Mouse (Mus musculus): ENCODE results near the gene Hist1h2ag. TPM values are rescaled to one million over a fixed set of nuclear protein-coding genes. Genes with fewer than 3 reads are reported as not detected.

Gene Hist1h2ag
- polyA plus RNA-seq, 1 experiment from 2014 or later = 19.7 TPM

DNA sequence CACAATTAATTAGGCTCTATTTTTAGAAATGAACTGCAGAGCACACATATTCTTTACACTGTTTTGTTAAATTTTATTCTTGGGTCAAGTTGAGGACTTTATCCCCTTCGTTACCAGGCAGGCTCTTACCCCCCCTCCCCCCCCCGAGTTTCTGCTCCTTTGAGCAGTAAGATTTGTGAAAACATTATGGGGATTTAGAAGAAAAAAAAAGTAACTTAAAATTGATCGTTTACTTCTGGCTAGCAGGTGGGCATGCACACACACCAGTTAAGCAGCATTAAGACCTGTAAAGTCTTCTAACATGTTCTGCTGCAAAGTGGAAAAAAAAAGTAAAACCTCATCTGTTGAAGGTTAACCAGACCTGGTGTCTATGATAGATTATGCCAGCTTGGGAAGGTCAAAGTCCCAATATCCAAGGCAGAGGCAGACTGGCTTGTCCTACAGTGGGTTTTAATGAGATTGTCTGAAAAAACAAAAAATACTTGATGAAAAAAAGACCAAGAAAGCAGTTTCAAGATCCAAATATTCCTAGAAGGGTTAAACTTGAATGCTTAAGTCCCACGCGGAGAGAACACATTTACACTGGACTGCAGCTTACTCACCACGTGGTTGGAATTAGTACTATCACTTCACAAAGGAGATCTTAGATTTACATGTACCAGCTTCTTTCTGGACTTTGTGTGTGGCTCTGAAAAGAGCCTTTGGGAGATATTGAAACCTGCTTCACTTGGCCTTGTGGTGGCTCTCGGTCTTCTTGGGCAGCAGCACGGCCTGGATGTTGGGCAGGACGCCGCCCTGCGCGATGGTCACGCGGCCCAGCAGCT, 8.1 kb downstream of the Hist1h2ag start:
- H3K27me3 ChIP-seq = no peaks in the 10 kb centered on the region
- H3K9me3 ChIP-seq = no peaks in the 10 kb centered on the region
- no peaks in the 10 kb centered on the region for H3K36me3 ChIP-seq
- H3K27ac ChIP-seq (replicated peaks) = peak overlapping the region; percentile 65
- peaks cover 17% of the 10 kb centered on the region for H3K4me1 ChIP-seq
- peak overlapping the region; percentile 49 for H3K9ac ChIP-seq (replicated peaks)
- WGBS = under 1% methylated on average over 14 of the region's 14 CpGs
- H3K4me3 ChIP-seq = peak overlapping the region; percentile 46
- ATAC-seq (replicated peaks) = peak; percentile 32; the same call in 1 of the 2 replicates
- H3K4me2 ChIP-seq (replicated peaks) = peak overlapping the region; percentile 53

DNA sequence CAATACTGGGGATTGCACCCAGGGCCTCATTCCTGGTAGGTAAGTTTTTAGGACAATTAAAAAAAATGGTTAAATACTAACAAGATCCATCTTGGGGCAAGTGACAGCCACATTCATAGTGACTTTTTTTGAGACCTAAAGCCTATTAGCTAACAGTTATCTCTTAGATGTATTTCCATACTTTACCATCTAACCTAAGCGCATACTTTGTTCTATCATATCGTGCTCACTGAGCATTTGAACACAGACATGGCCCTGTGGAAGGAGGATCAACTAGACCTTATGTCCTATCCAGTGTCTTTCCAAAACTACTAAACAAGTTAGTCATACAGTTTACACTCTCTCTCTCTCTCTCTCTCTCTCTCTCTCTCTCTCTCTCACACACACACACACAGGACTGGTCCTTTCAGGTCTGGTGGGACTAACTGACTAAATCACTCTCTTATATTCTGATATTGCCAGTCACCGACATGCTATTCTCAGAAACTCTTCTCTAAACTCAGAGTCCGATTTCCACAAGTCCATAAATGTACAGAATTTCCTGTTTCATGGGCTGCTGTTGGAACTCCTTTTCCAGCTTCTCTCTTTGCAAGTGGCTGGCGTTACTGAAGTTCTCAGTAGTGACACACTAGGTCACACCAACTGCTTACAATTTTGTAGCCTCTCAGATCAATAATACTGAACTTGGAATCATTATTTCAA, 8.9 kb downstream of the Hist1h2ag start:
- H3K4me1 ChIP-seq = peaks cover 20% of the 10 kb centered on the region
- H3K9ac ChIP-seq (replicated peaks) = peak overlapping the region; percentile 49
- peak overlapping the region; percentile 46; the same call in 1 of the 2 replicates for H3K4me3 ChIP-seq
- no peaks in the 10 kb centered on the region for H3K9me3 ChIP-seq
- 42% methylated on average over 5 of the region's 5 CpGs for WGBS
- no peaks in the 10 kb centered on the region for H3K27me3 ChIP-seq
- H3K27ac ChIP-seq (replicated peaks) = no peak overlapping the region
- no peak for ATAC-seq (replicated peaks)
- no peaks in the 10 kb centered on the region for H3K36me3 ChIP-seq
- peak overlapping the region; percentile 53 for H3K4me2 ChIP-seq (replicated peaks)

DNA sequence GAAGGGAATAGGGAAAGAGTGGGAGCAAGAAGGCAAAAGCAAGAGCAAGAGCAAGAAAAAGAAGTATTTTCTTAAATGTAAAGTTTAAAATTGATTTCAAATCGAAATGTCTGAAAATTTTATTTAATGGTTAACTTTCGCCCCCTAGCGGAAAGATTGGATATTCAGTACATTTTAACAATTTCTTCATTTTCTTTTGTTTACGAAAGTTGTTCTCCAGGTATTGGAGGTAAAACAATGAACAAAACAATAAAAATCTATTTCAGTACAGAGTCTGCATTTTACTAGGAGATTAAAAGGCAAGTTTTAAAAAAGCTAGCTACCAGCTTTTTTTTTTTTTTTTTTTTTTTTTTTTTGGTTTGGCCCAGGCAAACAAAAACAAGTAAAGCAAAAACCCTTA, 12.3 kb downstream of the Hist1h2ag start:
- Histone ChIP-seq H3K27me3 (no peaks in the 10 kb centered on the region), H3K9ac (replicated peaks) (no peak overlapping the region), H3K27ac (replicated peaks) (no peak overlapping the region), H3K4me2 (replicated peaks) (no peak overlapping the region), H3K4me3 (no peak overlapping the region), H3K36me3 (no peaks in the 10 kb centered on the region), H3K9me3 (no peaks in the 10 kb centered on the region), H3K4me1 (peaks cover 19% of the 10 kb centered on the region)
- ATAC-seq (replicated peaks) = no peak
- 12% methylated on average over 4 of the region's 4 CpGs for WGBS

DNA sequence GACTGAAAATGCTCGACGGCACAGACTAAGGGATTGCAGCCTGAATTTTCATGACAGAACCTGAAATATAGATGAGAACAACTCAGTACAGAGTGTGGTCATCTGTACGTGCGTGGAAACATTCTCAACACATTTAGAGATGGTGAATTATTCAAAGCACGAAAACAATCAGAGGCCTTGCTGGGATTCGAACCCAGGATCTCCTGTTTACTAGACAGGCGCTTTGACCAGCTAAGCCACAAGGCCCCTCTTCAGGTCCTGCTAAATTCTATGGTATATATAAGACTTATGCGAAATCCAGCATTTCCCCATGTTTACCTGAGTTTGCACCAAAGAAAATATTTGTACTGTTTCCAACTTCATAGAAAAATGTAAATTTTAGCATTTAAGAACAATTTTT, 12.8 kb downstream of the Hist1h2ag start:
- Histone ChIP-seq H3K27ac (replicated peaks) (no peak overlapping the region), H3K4me3 (no peak overlapping the region), H3K9me3 (no peaks in the 10 kb centered on the region), H3K27me3 (no peaks in the 10 kb centered on the region), H3K4me2 (replicated peaks) (no peak overlapping the region), H3K9ac (replicated peaks) (no peak overlapping the region), H3K4me1 (peaks cover 18% of the 10 kb centered on the region), H3K36me3 (no peaks in the 10 kb centered on the region)
- no peak for ATAC-seq (replicated peaks)
- WGBS = 29% methylated on average over 8 of the region's 8 CpGs

DNA sequence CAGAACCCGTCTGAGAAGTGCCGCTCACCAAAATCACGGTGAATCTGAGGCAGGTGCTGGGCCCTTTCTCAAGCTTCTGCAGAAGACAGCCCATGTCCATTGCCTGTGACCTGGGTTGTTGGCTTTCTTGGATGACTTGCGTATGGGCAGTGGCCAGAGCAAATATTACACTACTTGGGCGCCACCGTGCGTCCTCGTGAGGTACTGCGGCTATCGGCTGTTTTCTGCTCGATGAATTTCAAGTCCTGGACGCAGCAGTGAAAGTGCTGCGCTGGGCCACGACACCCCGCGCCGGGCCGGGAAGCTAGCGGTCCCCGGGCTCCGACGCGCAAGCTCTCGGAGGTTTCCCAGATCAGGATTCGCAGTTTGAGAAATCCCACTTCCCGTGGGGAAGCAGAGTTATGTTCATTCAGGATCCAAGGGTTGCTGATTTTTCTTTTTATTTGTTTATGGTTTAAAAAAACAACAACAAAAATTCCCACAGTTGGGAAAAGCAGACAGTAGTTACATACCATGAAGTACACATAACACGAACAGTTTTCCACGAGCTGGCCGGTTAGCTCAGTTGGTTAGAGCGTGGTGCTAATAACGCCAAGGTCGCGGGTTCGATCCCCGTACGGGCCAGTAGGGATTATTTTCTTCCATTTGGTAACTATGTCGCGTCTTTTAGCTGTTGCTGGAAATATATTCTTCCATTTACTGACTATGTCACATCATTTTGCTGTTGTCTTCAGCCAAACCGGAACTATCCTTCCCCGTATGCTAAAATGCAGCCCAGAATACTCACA, 13.9 kb downstream of the Hist1h2ag start:
- Histone ChIP-seq H3K27me3 (no peaks in the 10 kb centered on the region), H3K9me3 (no peaks in the 10 kb centered on the region), H3K36me3 (no peaks in the 10 kb centered on the region), H3K4me2 (replicated peaks) (peak overlapping the region; percentile 63), H3K4me3 (peak overlapping the region; percentile 57), H3K27ac (replicated peaks) (peak overlapping the region; percentile 80), H3K9ac (replicated peaks) (peak overlapping the region; percentile 64), H3K4me1 (peaks cover 11% of the 10 kb centered on the region)
- peak; percentile 70 for ATAC-seq (replicated peaks)
- WGBS = under 1% methylated on average over 40 of the region's 40 CpGs

DNA sequence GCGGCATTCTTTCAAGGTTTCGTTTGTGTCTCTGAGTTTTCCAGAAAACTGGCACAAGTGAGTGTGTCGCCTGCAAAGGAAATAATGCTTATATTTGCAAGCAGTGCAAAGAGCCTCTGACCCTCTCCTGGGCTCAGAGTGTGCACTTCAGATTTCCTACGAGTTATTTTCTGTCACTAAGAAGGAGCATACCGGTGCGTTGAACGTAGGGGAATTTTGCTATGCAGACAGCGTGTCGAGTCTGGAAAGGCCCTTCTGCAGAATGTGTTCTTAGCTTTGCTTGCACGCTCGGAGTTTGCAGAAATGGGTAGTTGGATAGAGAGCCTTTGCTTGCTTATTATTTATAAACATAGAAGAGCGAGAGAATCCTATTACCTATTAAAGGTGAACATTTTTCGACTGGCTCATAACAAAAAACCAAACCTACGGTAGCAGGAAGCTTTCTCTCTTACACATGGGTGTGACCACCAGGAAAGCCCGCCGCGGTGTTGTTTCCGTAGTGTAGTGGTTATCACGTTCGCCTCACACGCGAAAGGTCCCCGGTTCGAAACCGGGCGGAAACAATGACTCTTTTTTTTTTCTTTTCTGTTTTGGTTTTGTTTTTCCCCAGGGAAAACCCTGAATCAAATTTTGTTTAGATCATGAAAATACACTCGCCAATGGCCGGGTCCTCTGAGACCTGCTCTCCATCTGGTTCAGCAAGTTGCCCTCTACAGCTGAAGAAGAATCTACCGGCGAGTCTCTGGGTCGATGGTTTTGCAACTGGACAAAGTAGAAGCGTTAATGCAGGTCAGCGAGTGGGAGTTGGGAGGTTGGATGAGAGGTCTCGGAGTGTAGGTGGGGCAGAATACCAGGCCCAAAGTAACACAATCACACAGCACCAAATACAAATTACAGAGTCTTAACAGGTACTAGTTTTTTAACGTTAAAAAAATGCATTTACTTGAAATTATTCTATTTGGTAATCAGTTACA, 16.4 kb downstream of the Hist1h2ag start:
- H3K9ac ChIP-seq (replicated peaks) = peak overlapping the region; percentile 41
- H3K27ac ChIP-seq (replicated peaks) = peak overlapping the region; percentile 67
- no peaks in the 10 kb centered on the region for H3K36me3 ChIP-seq
- H3K9me3 ChIP-seq = no peaks in the 10 kb centered on the region
- H3K4me2 ChIP-seq (replicated peaks) = peak overlapping the region; percentile 63
- no peaks in the 10 kb centered on the region for H3K27me3 ChIP-seq
- peaks cover 20% of the 10 kb centered on the region for H3K4me1 ChIP-seq
- 1% methylated on average over 35 of the region's 35 CpGs for WGBS
- H3K4me3 ChIP-seq = peak overlapping the region; percentile 49
- peak; percentile 69 for ATAC-seq (replicated peaks)

DNA sequence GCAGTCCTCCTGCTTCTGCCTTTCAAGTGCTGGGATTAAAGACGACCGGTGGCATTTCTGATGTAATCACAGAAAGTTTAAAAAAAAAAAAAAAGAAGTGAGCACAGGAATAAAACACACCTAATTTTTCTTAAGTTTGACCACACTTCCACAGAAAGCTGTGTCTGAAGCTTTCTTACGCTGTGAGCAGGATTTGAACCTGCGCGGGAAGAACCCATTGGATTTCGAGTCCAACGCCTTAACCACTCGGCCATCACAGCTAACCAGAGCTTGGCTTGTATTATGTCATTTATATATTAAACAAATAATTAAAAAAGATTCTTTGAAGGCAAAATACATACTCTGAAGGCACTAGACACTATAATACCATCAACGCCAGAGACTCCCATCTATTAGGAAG, 20.5 kb downstream of the Hist1h2ag start:
- H3K4me3 ChIP-seq = peak overlapping the region; percentile 39
- no peaks in the 10 kb centered on the region for H3K9me3 ChIP-seq
- H3K9ac ChIP-seq (replicated peaks) = no peak overlapping the region
- 0% methylated on average over 9 of the region's 9 CpGs for WGBS
- H3K27me3 ChIP-seq = peaks cover 29% of the 10 kb centered on the region
- H3K27ac ChIP-seq (replicated peaks) = no peak overlapping the region
- H3K4me2 ChIP-seq (replicated peaks) = peak overlapping the region; percentile 63
- no peaks in the 10 kb centered on the region for H3K36me3 ChIP-seq
- H3K4me1 ChIP-seq = peaks cover 32% of the 10 kb centered on the region
- ATAC-seq (replicated peaks) = peak; percentile 48

DNA sequence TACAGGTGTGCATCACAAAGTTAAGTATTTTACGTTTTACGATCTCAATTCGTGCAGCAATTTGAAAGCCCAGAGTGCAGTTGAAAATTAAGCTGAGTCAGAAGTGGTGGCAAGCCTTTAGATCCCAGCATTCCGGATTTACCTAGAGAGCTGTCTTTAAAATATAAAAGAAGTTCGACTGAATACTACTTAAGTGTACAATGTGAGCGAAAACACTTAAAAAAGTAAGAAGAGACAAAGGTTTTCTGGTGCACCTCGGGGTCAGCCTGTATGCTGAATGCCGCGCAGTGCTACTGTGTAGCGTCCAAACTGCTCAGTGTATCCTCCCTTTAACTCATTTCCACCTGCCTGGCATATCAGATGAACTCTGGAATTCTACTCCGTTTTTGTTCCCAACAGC, 21.2 kb downstream of the Hist1h2ag start:
- no peak for ATAC-seq (replicated peaks)
- Histone ChIP-seq H3K9me3 (no peaks in the 10 kb centered on the region), H3K4me3 (peak overlapping the region; percentile 39), H3K4me2 (replicated peaks) (peak overlapping the region; percentile 63), H3K36me3 (no peaks in the 10 kb centered on the region), H3K4me1 (peaks cover 32% of the 10 kb centered on the region), H3K27ac (replicated peaks) (no peak overlapping the region), H3K27me3 (peaks cover 34% of the 10 kb centered on the region), H3K9ac (replicated peaks) (0 out of 2 replicates have a peak overlapping the region, but pooled peaks have one; percentile 13)
- WGBS = under 1% methylated on average over 11 of the region's 11 CpGs

DNA sequence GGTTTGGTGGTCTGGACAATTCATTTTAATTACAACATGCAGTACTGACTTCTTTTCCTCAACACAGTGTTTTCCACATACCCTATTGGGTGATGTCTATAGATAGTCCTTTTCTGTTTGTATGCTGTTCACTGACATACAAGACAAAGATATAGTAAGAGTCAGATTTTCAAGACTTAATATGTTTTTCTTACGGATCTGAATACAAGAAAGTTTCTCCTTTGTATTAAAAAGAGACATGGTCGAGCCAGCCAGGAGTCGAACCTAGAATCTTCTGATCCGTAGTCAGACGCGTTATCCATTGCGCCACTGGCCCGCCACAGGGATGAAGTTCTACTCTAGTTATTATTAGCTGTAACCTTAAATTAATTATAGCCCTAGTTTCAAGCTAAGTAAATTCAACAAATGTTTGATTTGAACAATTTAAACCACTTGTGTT, 21.8 kb downstream of the Hist1h2ag start:
- H3K36me3 ChIP-seq = no peaks in the 10 kb centered on the region
- H3K27ac ChIP-seq (replicated peaks) = no peak overlapping the region
- peak; percentile 66; the same call in 1 of the 2 replicates for ATAC-seq (replicated peaks)
- H3K9ac ChIP-seq (replicated peaks) = no peak overlapping the region
- H3K4me1 ChIP-seq = peaks cover 31% of the 10 kb centered on the region
- peak overlapping the region; percentile 63 for H3K4me2 ChIP-seq (replicated peaks)
- peaks cover 40% of the 10 kb centered on the region for H3K27me3 ChIP-seq
- H3K4me3 ChIP-seq = peak overlapping the region; percentile 39
- no peaks in the 10 kb centered on the region for H3K9me3 ChIP-seq
- WGBS = under 1% methylated on average over 8 of the region's 8 CpGs

DNA sequence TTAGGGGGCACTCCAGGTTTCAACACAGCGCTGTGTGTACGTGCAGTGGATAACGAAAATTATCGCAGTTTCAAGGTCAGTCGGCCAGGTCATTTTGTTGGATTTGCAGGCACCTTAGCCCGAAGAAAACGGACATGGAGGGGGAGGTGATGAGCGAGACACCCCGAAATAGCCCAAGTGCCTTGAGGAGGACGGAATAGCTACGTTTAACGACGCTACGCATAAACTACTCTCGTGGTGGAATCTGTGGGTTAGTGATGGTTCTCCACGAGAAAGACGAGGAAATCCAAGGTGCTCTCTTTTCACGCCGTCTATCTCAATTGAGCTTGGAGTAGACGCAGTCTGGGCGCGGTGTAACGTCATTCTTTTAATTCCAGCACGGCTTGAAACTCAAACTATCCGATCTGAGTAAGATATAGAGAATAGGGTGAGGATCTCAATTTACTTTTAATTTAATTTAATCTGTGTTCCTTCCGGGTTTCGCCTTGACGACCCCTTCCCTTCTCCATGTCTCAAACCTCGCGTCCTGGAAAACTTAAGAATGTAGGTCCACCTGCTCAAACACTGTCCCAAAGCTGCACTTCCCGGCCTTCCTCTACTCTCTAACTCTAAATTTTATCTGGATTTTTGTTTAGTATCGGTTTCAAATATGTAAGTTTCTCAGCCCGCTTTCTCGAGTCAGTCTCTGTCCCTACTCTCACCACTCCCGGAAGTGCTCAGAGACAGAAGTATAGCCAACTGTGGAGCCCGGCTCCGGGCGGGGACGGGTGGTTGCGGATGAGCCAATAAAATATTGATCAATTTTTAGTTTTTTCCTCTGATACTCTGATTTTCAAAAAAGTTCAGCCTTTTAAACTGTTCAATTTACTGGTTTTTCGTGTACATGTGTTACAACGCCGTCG, 22.6 kb downstream of the Hist1h2ag start:
- Histone ChIP-seq H3K4me3 (peak overlapping the region; percentile 39), H3K9me3 (0 out of 2 replicates have a peak, but pooled peaks cover 2% of the 10 kb centered on the region), H3K4me1 (peaks cover 26% of the 10 kb centered on the region), H3K36me3 (no peaks in the 10 kb centered on the region), H3K4me2 (replicated peaks) (peak overlapping the region; percentile 63), H3K27ac (replicated peaks) (no peak overlapping the region), H3K27me3 (peaks cover 45% of the 10 kb centered on the region), H3K9ac (replicated peaks) (peak overlapping the region; percentile 7; the same call in 1 of the 2 replicates)
- under 1% methylated on average over 44 of the region's 44 CpGs for WGBS
- ATAC-seq (replicated peaks) = no peak
